Mouse (Mus musculus) liver, embryonic 13.5 days (tissue): ENCODE data around the gene Ephb1. TPM values are rescaled to one million over a fixed set of nuclear protein-coding genes. Genes with fewer than 3 reads are reported as not detected.

Experiments
- ATAC-seq: fragments of 200-750 bp; cut with Nextera tagmentation; 2 replicates; pipeline ENCODE4 v1.8.0; 2017; ENCODE audit warnings: low read depth, mild to moderate bottlenecking, moderate number of reproducible peaks, moderate library complexity
- DNase-seq: peaks from one replicate; pipeline ENCODE4 v3.0.0; 2022
- H3K27ac ChIP-seq: fragments of 300-500 bp; sonication (generic); 2 replicates; pipeline ENCODE4 v1.5.1; 2015; ENCODE audit warnings: moderate library complexity, mild to moderate bottlenecking, inconsistent platforms
- H3K27me3 ChIP-seq: fragments of 300-500 bp; sonication (generic); 2 replicates; pipeline ENCODE4 v1.6.1; 2015; ENCODE audit warnings: mild to moderate bottlenecking, inconsistent platforms
- H3K36me3 ChIP-seq: fragments of 300-500 bp; sonication (generic); 2 replicates; pipeline ENCODE4 v1.6.1; 2015; ENCODE audit warnings: mild to moderate bottlenecking, inconsistent platforms
- H3K4me1 ChIP-seq: fragments of 300-500 bp; sonication (generic); replicated peaks from 2 replicates; pipeline ENCODE4 v1.6.1; 2015; ENCODE audit warnings: inconsistent platforms
- H3K4me2 ChIP-seq: fragments of 300-500 bp; sonication (generic); 2 replicates; pipeline ENCODE4 v1.6.1; 2015; ENCODE audit warnings: inconsistent platforms, mild to moderate bottlenecking, moderate library complexity
- H3K4me3 ChIP-seq: fragments of 300-500 bp; sonication (generic); replicated peaks from 2 replicates; pipeline ENCODE4 v1.5.1; 2015; ENCODE audit warnings: mild to moderate bottlenecking, inconsistent platforms
- H3K9ac ChIP-seq: fragments of 300-500 bp; sonication (generic); 2 replicates; pipeline ENCODE4 v1.6.1; 2015; ENCODE audit warnings: mild to moderate bottlenecking, inconsistent platforms
- H3K9me3 ChIP-seq: fragments of 300-500 bp; sonication (generic); replicated peaks from 2 replicates; pipeline ENCODE4 v1.6.1; 2016; ENCODE audit warnings: inconsistent platforms
- WGBS: fragments of 180-500 bp; shearing (Covaris S2); methylation state at CpG from one replicate; pipeline ENCODE4 v1.1.7; 2015; ENCODE audit not compliant: insufficient replicate concordance; 5-methylcytosine and 5-hydroxymethylcytosine counted together
- polyA plus RNA-seq: library from polyadenylated mRNA; unstranded; fragments of >200 nt; fragmentation: Nextera tagmentation; extraction: Ambion mirVana; gene quantifications from 2 replicates; pipeline ENCODE4 v1.2.1, GENCODE M21; 2015

The Ephb1 gene
- polyA plus RNA-seq, 1 experiment from 2014 or later = 0.20 TPM

GRCm38 (mm10) chr9:102335571-102336282 is 18.8 kb downstream of the Ephb1 start:
- Histone ChIP-seq H3K4me3 (no peak overlapping the region), H3K4me2 (no peak overlapping the region), H3K27me3 (no peaks in the 10 kb centered on the region), H3K27ac (no peak overlapping the region), H3K9me3 (no peaks in the 10 kb centered on the region), H3K36me3 (no peaks in the 10 kb centered on the region), H3K9ac (no peak overlapping the region), H3K4me1 (no peaks in the 10 kb centered on the region)
- 54% methylated on average over 11 of the region's 11 CpGs for WGBS
- ATAC-seq (no peak), DNase-seq (no peak)

- Histone ChIP-seq H3K36me3 (no peaks in the 10 kb centered on the region), H3K27me3 (no peaks in the 10 kb centered on the region), H3K27ac (no peak overlapping the region), H3K4me1 (no peaks in the 10 kb centered on the region), H3K9me3 (no peaks in the 10 kb centered on the region), H3K9ac (no peak overlapping the region), H3K4me3 (no peak overlapping the region), H3K4me2 (no peak overlapping the region)
- DNase-seq (no peak), ATAC-seq (no peak)
- 77% methylated on average over 16 of the region's 16 CpGs for WGBS
These were observed 24.0 kb downstream of the Ephb1 start for GRCm38 (mm10) chr9:102330266-102331060.

- ATAC-seq = no peak
- H3K27me3 ChIP-seq = no peaks in the 10 kb centered on the region
- 58% methylated on average over 4 of the region's 4 CpGs for WGBS
These were observed 26.8 kb downstream of the Ephb1 start for GRCm38 (mm10) chr9:102327625-102328150.

GRCm38 (mm10) chr9:102315436-102315835 is 39.1 kb downstream of the Ephb1 start:
- Histone ChIP-seq H3K9ac (no peak overlapping the region), H3K27me3 (no peaks in the 10 kb centered on the region), H3K4me1 (no peaks in the 10 kb centered on the region), H3K27ac (no peak overlapping the region), H3K36me3 (no peaks in the 10 kb centered on the region), H3K9me3 (no peaks in the 10 kb centered on the region; the same call in 1 of the 2 replicates), H3K4me2 (no peak overlapping the region), H3K4me3 (no peak overlapping the region)
- DNase-seq (no peak), ATAC-seq (no peak)
- 69% methylated on average over 6 of the region's 6 CpGs for WGBS

More at GRCm38 (mm10) chr9:102327625-102328150, 26.8 kb downstream of the Ephb1 start:
- Histone ChIP-seq H3K4me2 (no peak overlapping the region), H3K4me1 (no peaks in the 10 kb centered on the region), H3K36me3 (no peaks in the 10 kb centered on the region), H3K9me3 (no peaks in the 10 kb centered on the region), H3K27ac (no peak overlapping the region), H3K9ac (no peak overlapping the region), H3K4me3 (no peak overlapping the region)
- no peak for DNase-seq

GRCm38 (mm10) chr9:102314795-102315194 is 39.7 kb downstream of the Ephb1 start:
- no peaks in the 10 kb centered on the region for H3K27me3 ChIP-seq
- no peak overlapping the region for H3K4me2 ChIP-seq
- no peak overlapping the region for H3K27ac ChIP-seq
- H3K36me3 ChIP-seq = no peaks in the 10 kb centered on the region
- WGBS = 52% methylated on average over 1 of the region's 1 CpGs
- H3K4me3 ChIP-seq = no peak overlapping the region
- no peak for DNase-seq
- no peaks in the 10 kb centered on the region for H3K4me1 ChIP-seq
- no peak for ATAC-seq
- no peaks in the 10 kb centered on the region; the same call in 1 of the 2 replicates for H3K9me3 ChIP-seq
- H3K9ac ChIP-seq = no peak overlapping the region

GRCm38 (mm10) chr9:102310431-102310830 is 44.1 kb downstream of the Ephb1 start:
- Histone ChIP-seq H3K9me3 (no peaks in the 10 kb centered on the region), H3K36me3 (no peaks in the 10 kb centered on the region), H3K4me2 (no peak overlapping the region), H3K4me3 (no peak overlapping the region), H3K27ac (no peak overlapping the region), H3K27me3 (no peaks in the 10 kb centered on the region), H3K4me1 (no peaks in the 10 kb centered on the region), H3K9ac (no peak overlapping the region)
- ATAC-seq (no peak), DNase-seq (no peak)
- 42% methylated on average over 3 of the region's 3 CpGs for WGBS

- Histone ChIP-seq H3K4me2 (no peak overlapping the region), H3K9me3 (no peaks in the 10 kb centered on the region), H3K4me1 (no peaks in the 10 kb centered on the region), H3K9ac (no peak overlapping the region), H3K4me3 (no peak overlapping the region), H3K27me3 (no peaks in the 10 kb centered on the region), H3K36me3 (no peaks in the 10 kb centered on the region), H3K27ac (no peak overlapping the region)
- DNase-seq = no peak
- WGBS = 74% methylated on average over 7 of the region's 7 CpGs
- no peak for ATAC-seq
These were observed 45.2 kb downstream of the Ephb1 start for GRCm38 (mm10) chr9:102309278-102309677.

GRCm38 (mm10) chr9:102307656-102308055 is 46.8 kb downstream of the Ephb1 start:
- ATAC-seq = no peak
- DNase-seq = no peak
- Histone ChIP-seq H3K27me3 (no peaks in the 10 kb centered on the region), H3K36me3 (no peaks in the 10 kb centered on the region), H3K4me1 (no peaks in the 10 kb centered on the region), H3K27ac (no peak overlapping the region), H3K4me3 (no peak overlapping the region), H3K9me3 (no peaks in the 10 kb centered on the region), H3K9ac (no peak overlapping the region), H3K4me2 (no peak overlapping the region)
- 46% methylated on average over 4 of the region's 4 CpGs for WGBS

GRCm38 (mm10) chr9:102306645-102307415 is 47.7 kb downstream of the Ephb1 start:
- Histone ChIP-seq H3K36me3 (no peaks in the 10 kb centered on the region), H3K27me3 (no peaks in the 10 kb centered on the region), H3K4me2 (no peak overlapping the region), H3K9ac (no peak overlapping the region), H3K9me3 (no peaks in the 10 kb centered on the region), H3K4me3 (no peak overlapping the region), H3K27ac (no peak overlapping the region), H3K4me1 (no peaks in the 10 kb centered on the region)
- no peak for DNase-seq
- no peak for ATAC-seq
- WGBS = 39% methylated on average over 1 of the region's 1 CpGs

GRCm38 (mm10) chr9:102305432-102306100 is 48.9 kb downstream of the Ephb1 start:
- H3K4me2 ChIP-seq = no peak overlapping the region
- ATAC-seq (no peak), DNase-seq (no peak)
- no peak overlapping the region for H3K4me3 ChIP-seq
- H3K36me3 ChIP-seq = no peaks in the 10 kb centered on the region
- H3K27me3 ChIP-seq = no peaks in the 10 kb centered on the region
- no peak overlapping the region for H3K9ac ChIP-seq
- H3K27ac ChIP-seq = no peak overlapping the region
- H3K9me3 ChIP-seq = no peaks in the 10 kb centered on the region
- 54% methylated on average over 7 of the region's 7 CpGs for WGBS
- H3K4me1 ChIP-seq = no peaks in the 10 kb centered on the region

- Histone ChIP-seq H3K4me1 (no peaks in the 10 kb centered on the region), H3K9ac (no peak overlapping the region), H3K36me3 (no peaks in the 10 kb centered on the region), H3K27me3 (no peaks in the 10 kb centered on the region), H3K4me3 (no peak overlapping the region), H3K27ac (no peak overlapping the region), H3K9me3 (no peaks in the 10 kb centered on the region), H3K4me2 (no peak overlapping the region)
- DNase-seq (no peak), ATAC-seq (no peak)
- WGBS = 17% methylated on average over 3 of the region's 3 CpGs
These were observed 49.7 kb downstream of the Ephb1 start for GRCm38 (mm10) chr9:102304796-102305195.
